Mouse (Mus musculus) midbrain, postnatal 0 days (tissue): Measurements from ENCODE around the gene Kctd13. TPM values are rescaled to one million over a fixed set of nuclear protein-coding genes. Genes with fewer than 3 reads are reported as not detected.
A peak's percentile ranks its signal among the peaks of the same experiment; 100 is the strongest.

Experiments
- ATAC-seq: fragments of 200-750 bp; cut with Nextera tagmentation; 2 replicates; pipeline ENCODE4 v1.8.0; 2017; ENCODE audit warnings: moderate number of reproducible peaks, mild to moderate bottlenecking, moderate TSS enrichment, moderate library complexity; ENCODE audit not compliant: low FRiP score
- DNase-seq: peaks from one replicate; pipeline ENCODE4 v3.0.0-alpha.2; 2015; ENCODE audit warnings: low spot score
- H3K27ac ChIP-seq: fragments of 300-500 bp; sonication (generic); 2 replicates; pipeline ENCODE4 v1.5.1; 2014; ENCODE audit warnings: low read depth, mild to moderate bottlenecking, low read length, mixed read lengths
- H3K27me3 ChIP-seq: fragments of 300-500 bp; sonication (generic); 2 replicates; pipeline ENCODE4 v1.6.1; 2014; ENCODE audit warnings: low read length, control low read depth, mixed read lengths; ENCODE audit not compliant: insufficient read depth
- H3K36me3 ChIP-seq: fragments of 300-500 bp; sonication (generic); 2 replicates; pipeline ENCODE4 v1.6.1; 2014; ENCODE audit warnings: low read length, control low read depth, mixed read lengths; ENCODE audit not compliant: insufficient read depth
- H3K4me1 ChIP-seq: fragments of 300-500 bp; sonication (generic); 2 replicates; pipeline ENCODE4 v1.6.1; 2014; ENCODE audit warnings: mild to moderate bottlenecking, control low read depth, antibody characterized with exemption, low read length, mixed read lengths; ENCODE audit not compliant: insufficient read depth
- H3K4me2 ChIP-seq: fragments of 300-500 bp; sonication (generic); 2 replicates; pipeline ENCODE4 v1.6.1; 2014; ENCODE audit warnings: low read depth, mild to moderate bottlenecking, low read length, mixed read lengths; ENCODE audit not compliant: poor library complexity, severe bottlenecking
- H3K4me3 ChIP-seq: fragments of 300-500 bp; sonication (generic); 2 replicates; pipeline ENCODE4 v1.5.1; 2014; ENCODE audit warnings: low read depth, mild to moderate bottlenecking, low read length, moderate library complexity
- H3K9ac ChIP-seq: fragments of 300-500 bp; sonication (generic); replicated peaks from 2 replicates; pipeline ENCODE4 v1.6.1; 2014; ENCODE audit warnings: mild to moderate bottlenecking, low read length, moderate library complexity, mixed read lengths; ENCODE audit not compliant: poor library complexity, severe bottlenecking
- H3K9me3 ChIP-seq: fragments of 300-500 bp; sonication (generic); 2 replicates; pipeline ENCODE4 v1.6.1; 2016; ENCODE audit warnings: low read length, control low read depth
- CTCF ChIP-seq: IDR thresholded peaks from 2 replicates; pipeline ENCODE4 v1.5.1; 2016; ENCODE audit warnings: antibody characterized with exemption, mild to moderate bottlenecking
- WGBS: fragments of 180-500 bp; shearing (Covaris S2); extraction: QIAGEN DNeasy Blood & Tissue Kit; methylation state at CpG from one replicate; pipeline ENCODE4 v1.1.7; 2014; 5-methylcytosine and 5-hydroxymethylcytosine counted together
- polyA plus RNA-seq: library from polyadenylated mRNA; unstranded; fragments of >200 nt; fragmentation: Nextera tagmentation; extraction: Ambion mirVana; gene quantifications from 2 replicates; pipeline ENCODE4 v1.2.1, GENCODE M21; 2015
- total RNA-seq: library from RNA; depleted of rRNA; stranded (reverse); fragments of >200 nt; gene quantifications from 2 replicates; pipeline ENCODE4 v1.2.3, GENCODE M21; 2014

Kctd13 gene
- total and polyA plus RNA-seq, 2 experiments from 2014 or later, result 150 to 167 TPM

GRCm38 (mm10) chr7:126948626-126949025 lies 19.9 kb downstream of the Kctd13 start:
- Histone ChIP-seq H3K36me3 (peaks cover 26% of the 10 kb centered on the region), H3K9ac (peak overlapping the region; percentile 86), H3K9me3 (no peaks in the 10 kb centered on the region), H3K27ac (peak overlapping the region; percentile 95), H3K4me2 (peak overlapping the region; percentile 95), H3K27me3 (no peaks in the 10 kb centered on the region), H3K4me1 (peaks cover 19% of the 10 kb centered on the region), H3K4me3 (peak overlapping the region; percentile 63)
- no peak for DNase-seq
- no peak for ATAC-seq
- no peak for TF ChIP-seq CTCF
- WGBS, result 69% methylated on average over 10 of the region's 10 CpGs

- H3K4me1 ChIP-seq, result peaks cover 19% of the 10 kb centered on the region
- peak within 1 kb of the TSS; percentile 63 for H3K4me3 ChIP-seq
- peak within 1 kb of the TSS; percentile 95 for H3K27ac ChIP-seq
- H3K27me3 ChIP-seq, result no peaks in the 10 kb centered on the region
- under 1% methylated on average over 20 of the region's 21 CpGs for WGBS
- peak within 1 kb of the TSS; percentile 95 for H3K4me2 ChIP-seq
- H3K36me3 ChIP-seq, result peaks cover 25% of the 10 kb centered on the region
- peak; percentile 70 for ATAC-seq
- peak within 1 kb of the TSS; percentile 86 for H3K9ac ChIP-seq
- peak; percentile 75 for DNase-seq
- no peak for TF ChIP-seq CTCF
- H3K9me3 ChIP-seq, result no peaks in the 10 kb centered on the region
Measured at GRCm38 (mm10) chr7:126949403-126949792, 20.7 kb downstream of the Kctd13 start, which contains the start of gene Asphd1. Asphd1 (minus strand) TSS chr7:126949582.

GRCm38 (mm10) chr7:126949793-126950646 lies 21.3 kb downstream of the Kctd13 start, which contains the start of gene Sez6l2:
Sez6l2 (plus strand) TSS chr7:126950563.
- DNase-seq, result peak; percentile 91
- peak; percentile 91 for ATAC-seq
- peak within 1 kb of the TSS; percentile 95 for H3K4me2 ChIP-seq
- peak within 1 kb of the TSS; percentile 86 for H3K9ac ChIP-seq
- peaks cover 19% of the 10 kb centered on the region for H3K36me3 ChIP-seq
- peak within 1 kb of the TSS; percentile 95 for H3K27ac ChIP-seq
- TF ChIP-seq CTCF, result no peak
- H3K27me3 ChIP-seq, result no peaks in the 10 kb centered on the region
- H3K4me1 ChIP-seq, result peaks cover 19% of the 10 kb centered on the region
- H3K9me3 ChIP-seq, result no peaks in the 10 kb centered on the region
- WGBS, result under 1% methylated on average over 40 of the region's 42 CpGs
- peak within 1 kb of the TSS; percentile 63 for H3K4me3 ChIP-seq

GRCm38 (mm10) chr7:126950647-126951615 lies 22.3 kb downstream of the Kctd13 start:
- Histone ChIP-seq H3K4me3 (peak overlapping the region; percentile 63), H3K9me3 (no peaks in the 10 kb centered on the region), H3K4me2 (peak overlapping the region; percentile 95), H3K4me1 (peaks cover 19% of the 10 kb centered on the region), H3K27ac (peak overlapping the region; percentile 95), H3K9ac (peak overlapping the region; percentile 86), H3K36me3 (peaks cover 21% of the 10 kb centered on the region), H3K27me3 (no peaks in the 10 kb centered on the region)
- peak; percentile 40 for DNase-seq
- TF ChIP-seq CTCF, result 0 out of 2 replicates have a peak, but pooled peaks have one; percentile 19
- 2% methylated on average over 26 of the region's 26 CpGs for WGBS
- ATAC-seq, result peak; percentile 4; the same call in 1 of the 2 replicates

- Histone ChIP-seq H3K4me3 (peak overlapping the region; percentile 63), H3K27ac (no peak overlapping the region)
- DNase-seq, result no peak
Measured at GRCm38 (mm10) chr7:126951741-126952140, 23.1 kb downstream of the Kctd13 start.

More at GRCm38 (mm10) chr7:126951741-126952140, 23.1 kb downstream of the Kctd13 start:
- no peak for ATAC-seq
- H3K9me3 ChIP-seq, result no peaks in the 10 kb centered on the region
- peak overlapping the region; percentile 95 for H3K4me2 ChIP-seq
- H3K36me3 ChIP-seq, result peaks cover 17% of the 10 kb centered on the region
- TF ChIP-seq CTCF, result no peak
- H3K27me3 ChIP-seq, result no peaks in the 10 kb centered on the region
- peaks cover 19% of the 10 kb centered on the region for H3K4me1 ChIP-seq
- peak overlapping the region; percentile 86 for H3K9ac ChIP-seq
- WGBS, result 18% methylated on average over 4 of the region's 4 CpGs
